Mouse (Mus musculus): Measurements from ENCODE around the gene Adprh. TPM values are rescaled to one million over a fixed set of nuclear protein-coding genes. Genes with fewer than 3 reads are reported as not detected.

Adprh gene
- polyA plus RNA-seq, 1 experiment from 2014 or later: 142 TPM

DNA sequence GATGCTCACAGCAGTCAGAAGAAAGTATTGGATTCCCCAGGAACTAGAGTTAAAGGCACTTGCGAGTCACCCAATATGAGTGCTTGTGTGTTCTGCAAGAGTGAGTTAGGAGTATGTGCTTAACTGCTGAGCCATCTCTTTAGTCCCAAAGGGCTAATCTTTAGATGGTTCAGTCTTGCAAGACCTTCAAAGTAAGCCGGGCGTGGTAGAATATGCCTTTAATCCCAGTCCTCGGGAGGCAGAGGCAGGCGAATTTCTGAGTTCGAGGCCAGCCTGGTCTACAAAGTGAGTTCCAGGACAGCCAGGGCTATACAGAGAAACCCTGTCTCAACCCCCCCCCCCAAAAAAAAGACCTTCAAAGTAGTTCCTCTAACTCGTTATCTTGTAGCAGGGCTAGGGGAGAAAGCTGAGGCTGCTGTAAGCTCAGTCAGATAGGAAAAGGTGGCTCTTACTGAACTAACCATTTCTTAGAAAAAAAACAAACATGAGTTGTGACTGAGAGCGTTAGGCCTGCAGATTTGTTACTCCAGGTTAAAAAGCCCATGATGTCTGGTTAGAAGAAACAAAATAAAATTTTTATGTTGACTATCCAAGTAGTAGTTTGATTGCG, 22.3 kb upstream of the Adprh start:
- H3K36me3 ChIP-seq (replicated peaks): no peaks in the 10 kb centered on the region
- H3K4me1 ChIP-seq: peaks cover 9% of the 10 kb centered on the region
- H3K27ac ChIP-seq: no peak overlapping the region
- no peaks in the 10 kb centered on the region for H3K9me3 ChIP-seq
- H3K4me3 ChIP-seq (replicated peaks): no peak overlapping the region
- ATAC-seq (ENCODE audit: low FRiP score): no peak
- no peak overlapping the region for H3K4me2 ChIP-seq
- H3K9ac ChIP-seq: no peak overlapping the region
- 92% methylated on average over 9 of the region's 9 CpGs for WGBS
- peaks cover 7% of the 10 kb centered on the region; the same call in 1 of the 2 replicates for H3K27me3 ChIP-seq

- no peak overlapping the region for H3K27ac ChIP-seq
- H3K4me3 ChIP-seq (replicated peaks): no peak overlapping the region
- no peaks in the 10 kb centered on the region for H3K36me3 ChIP-seq (replicated peaks)
- 90% methylated on average over 5 of the region's 5 CpGs for WGBS
- peaks cover 9% of the 10 kb centered on the region for H3K4me1 ChIP-seq
- H3K4me2 ChIP-seq: no peak overlapping the region
- no peak overlapping the region for H3K9ac ChIP-seq
- ATAC-seq (ENCODE audit: low FRiP score): no peak
- H3K27me3 ChIP-seq: peaks cover 7% of the 10 kb centered on the region; the same call in 1 of the 2 replicates
- no peaks in the 10 kb centered on the region for H3K9me3 ChIP-seq
Observed at GRCm38 (mm10) chr16:38473661-38474060, 21.2 kb upstream of the Adprh start.

GRCm38 (mm10) chr16:38472507-38472873, 20.0 kb upstream of the Adprh start:
- no peaks in the 10 kb centered on the region for H3K36me3 ChIP-seq (replicated peaks)
- WGBS: 86% methylated on average over 5 of the region's 5 CpGs
- H3K9me3 ChIP-seq: no peaks in the 10 kb centered on the region
- peaks cover 9% of the 10 kb centered on the region for H3K4me1 ChIP-seq
- peaks cover 4% of the 10 kb centered on the region; the same call in 1 of the 2 replicates for H3K27me3 ChIP-seq
- H3K27ac ChIP-seq: no peak overlapping the region
- no peak overlapping the region for H3K4me2 ChIP-seq
- ATAC-seq (ENCODE audit: low FRiP score): no peak
- H3K4me3 ChIP-seq (replicated peaks): no peak overlapping the region
- H3K9ac ChIP-seq: no peak overlapping the region

GRCm38 (mm10) chr16:38471697-38472506, 19.4 kb upstream of the Adprh start:
- Histone ChIP-seq H3K4me1 (peaks cover 6% of the 10 kb centered on the region), H3K4me3 (replicated peaks) (no peak overlapping the region), H3K36me3 (replicated peaks) (no peaks in the 10 kb centered on the region), H3K27ac (no peak overlapping the region), H3K9ac (no peak overlapping the region), H3K9me3 (no peaks in the 10 kb centered on the region), H3K27me3 (peaks cover 4% of the 10 kb centered on the region; the same call in 1 of the 2 replicates), H3K4me2 (no peak overlapping the region)
- WGBS: 82% methylated on average over 11 of the region's 11 CpGs
- no peak for ATAC-seq (ENCODE audit: low FRiP score)

DNA sequence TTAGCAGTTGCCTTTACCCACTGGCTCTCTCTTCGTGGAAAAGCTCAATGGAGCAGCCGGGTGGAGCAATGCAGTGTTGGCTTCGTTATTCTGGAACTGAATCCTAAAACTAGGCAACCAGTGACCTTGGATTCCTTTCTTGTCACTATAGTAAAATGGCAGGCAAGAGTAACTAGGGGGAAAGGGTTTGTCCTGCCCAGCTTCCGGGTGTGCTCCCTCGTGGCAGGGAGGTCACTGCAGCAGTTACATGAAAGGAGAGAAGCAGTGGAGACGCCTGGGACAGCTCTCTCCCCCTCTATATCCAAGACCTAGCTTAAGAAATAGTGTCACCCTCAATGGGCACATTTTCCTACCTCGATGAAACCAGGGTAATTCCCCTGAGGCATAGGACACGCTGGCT, 16.9 kb upstream of the Adprh start:
- no peaks in the 10 kb centered on the region for H3K36me3 ChIP-seq (replicated peaks)
- H3K4me3 ChIP-seq (replicated peaks): no peak overlapping the region
- H3K9ac ChIP-seq: no peak overlapping the region
- no peak overlapping the region for H3K4me2 ChIP-seq
- no peaks in the 10 kb centered on the region for H3K4me1 ChIP-seq
- H3K27me3 ChIP-seq: no peaks in the 10 kb centered on the region
- H3K9me3 ChIP-seq: no peaks in the 10 kb centered on the region
- no peak overlapping the region for H3K27ac ChIP-seq
- WGBS: 76% methylated on average over 8 of the region's 8 CpGs
- no peak for ATAC-seq (ENCODE audit: low FRiP score)

GRCm38 (mm10) chr16:38468706-38469018, 16.2 kb upstream of the Adprh start:
- Histone ChIP-seq H3K9me3 (no peaks in the 10 kb centered on the region), H3K36me3 (replicated peaks) (no peaks in the 10 kb centered on the region), H3K4me3 (replicated peaks) (no peak overlapping the region), H3K27ac (no peak overlapping the region), H3K27me3 (no peaks in the 10 kb centered on the region), H3K9ac (no peak overlapping the region), H3K4me1 (no peaks in the 10 kb centered on the region), H3K4me2 (no peak overlapping the region)
- 43% methylated on average over 3 of the region's 3 CpGs for WGBS
- ATAC-seq (ENCODE audit: low FRiP score): no peak

DNA sequence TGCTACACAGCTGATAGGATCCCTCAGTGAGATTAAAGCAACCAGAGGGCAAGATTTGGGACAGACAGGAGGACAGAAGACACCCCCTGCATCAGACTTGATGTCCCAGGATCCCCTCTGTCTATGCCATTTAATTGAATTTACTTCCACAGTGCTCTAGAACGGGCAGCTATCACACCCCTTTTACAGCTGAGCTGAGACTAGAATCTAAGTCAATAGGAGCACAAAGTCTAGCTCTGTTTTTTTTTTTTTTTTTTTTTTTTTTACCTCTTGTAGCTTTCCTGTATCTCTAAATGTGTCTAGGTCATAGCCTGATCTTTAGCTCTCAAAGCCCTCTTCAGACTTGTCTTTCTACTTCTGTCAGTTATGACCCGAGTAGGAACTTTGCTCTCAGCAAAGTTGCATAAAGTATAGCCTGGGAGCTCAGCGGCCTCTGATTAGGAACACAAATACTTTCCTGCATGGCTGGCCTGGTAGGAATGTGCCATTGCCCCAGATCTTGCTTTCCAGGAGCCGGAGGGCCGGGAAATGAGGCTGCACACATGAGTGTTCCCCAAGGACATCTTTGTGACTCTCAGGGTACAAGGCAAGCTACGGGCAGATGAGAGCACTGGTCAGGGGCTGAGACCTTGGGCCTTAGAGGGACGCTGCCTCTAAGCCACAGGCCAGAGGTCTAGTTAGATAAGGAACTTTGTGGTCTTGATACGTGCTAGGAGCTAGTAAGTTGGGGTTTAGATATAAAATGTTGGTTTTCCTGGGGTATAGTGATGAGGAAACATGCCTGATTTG, 15.6 kb upstream of the Adprh start:
- H3K27me3 ChIP-seq: no peaks in the 10 kb centered on the region
- H3K4me1 ChIP-seq: no peaks in the 10 kb centered on the region
- 87% methylated on average over 8 of the region's 8 CpGs for WGBS
- ATAC-seq (ENCODE audit: low FRiP score): no peak
- H3K4me2 ChIP-seq: no peak overlapping the region
- H3K27ac ChIP-seq: no peak overlapping the region
- no peak overlapping the region for H3K4me3 ChIP-seq (replicated peaks)
- no peaks in the 10 kb centered on the region for H3K36me3 ChIP-seq (replicated peaks)
- no peaks in the 10 kb centered on the region for H3K9me3 ChIP-seq
- no peak overlapping the region for H3K9ac ChIP-seq

- no peak for ATAC-seq (ENCODE audit: low FRiP score)
- WGBS: 91% methylated on average over 13 of the region's 13 CpGs
- Histone ChIP-seq H3K9me3 (no peaks in the 10 kb centered on the region), H3K4me2 (no peak overlapping the region), H3K27me3 (no peaks in the 10 kb centered on the region), H3K4me3 (replicated peaks) (no peak overlapping the region), H3K4me1 (no peaks in the 10 kb centered on the region), H3K9ac (no peak overlapping the region), H3K36me3 (replicated peaks) (no peaks in the 10 kb centered on the region), H3K27ac (no peak overlapping the region)
Observed at GRCm38 (mm10) chr16:38467091-38467916, 14.8 kb upstream of the Adprh start.

GRCm38 (mm10) chr16:38466089-38466488, 13.6 kb upstream of the Adprh start:
- H3K4me1 ChIP-seq: no peaks in the 10 kb centered on the region
- no peaks in the 10 kb centered on the region for H3K36me3 ChIP-seq (replicated peaks)
- no peak overlapping the region for H3K9ac ChIP-seq
- no peaks in the 10 kb centered on the region for H3K27me3 ChIP-seq
- no peak overlapping the region for H3K4me2 ChIP-seq
- H3K27ac ChIP-seq: no peak overlapping the region
- no peak for ATAC-seq (ENCODE audit: low FRiP score)
- no peaks in the 10 kb centered on the region for H3K9me3 ChIP-seq
- H3K4me3 ChIP-seq (replicated peaks): no peak overlapping the region
- WGBS: 81% methylated on average over 4 of the region's 4 CpGs

GRCm38 (mm10) chr16:38463305-38463704, 10.8 kb upstream of the Adprh start:
- H3K4me1 ChIP-seq: no peaks in the 10 kb centered on the region
- no peaks in the 10 kb centered on the region for H3K27me3 ChIP-seq
- no peak overlapping the region for H3K27ac ChIP-seq
- no peak for ATAC-seq (ENCODE audit: low FRiP score)
- no peak overlapping the region for H3K4me3 ChIP-seq (replicated peaks)
- no peak overlapping the region for H3K9ac ChIP-seq
- no peaks in the 10 kb centered on the region for H3K9me3 ChIP-seq
- H3K36me3 ChIP-seq (replicated peaks): no peaks in the 10 kb centered on the region
- no peak overlapping the region for H3K4me2 ChIP-seq
- WGBS: 96% methylated on average over 5 of the region's 5 CpGs

DNA sequence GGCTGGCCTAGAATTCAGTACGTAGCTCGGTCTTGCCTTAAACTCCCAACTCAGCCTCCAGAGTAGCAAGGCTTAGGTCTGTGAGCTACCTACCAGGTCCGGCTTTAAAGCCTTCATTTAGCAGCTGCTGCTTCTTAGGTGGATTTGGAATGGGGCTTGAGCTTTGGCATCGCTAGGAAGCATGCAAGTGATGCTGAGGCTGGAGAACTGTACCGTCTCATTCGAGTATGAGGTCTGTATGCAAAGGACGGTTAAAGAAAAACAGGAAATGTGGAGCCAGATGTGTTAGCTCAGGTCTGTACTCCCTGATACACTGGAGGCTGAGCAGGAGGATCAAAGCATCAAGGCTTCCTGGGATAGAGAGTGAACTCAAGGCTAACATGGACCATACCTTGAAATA, 9.7 kb upstream of the Adprh start:
- H3K27ac ChIP-seq: no peak overlapping the region
- ATAC-seq (ENCODE audit: low FRiP score): no peak
- WGBS: 89% methylated on average over 7 of the region's 7 CpGs
- H3K9me3 ChIP-seq: no peaks in the 10 kb centered on the region
- no peak overlapping the region for H3K4me2 ChIP-seq
- H3K36me3 ChIP-seq (replicated peaks): no peaks in the 10 kb centered on the region
- no peaks in the 10 kb centered on the region for H3K27me3 ChIP-seq
- no peak overlapping the region for H3K4me3 ChIP-seq (replicated peaks)
- no peaks in the 10 kb centered on the region for H3K4me1 ChIP-seq
- no peak overlapping the region for H3K9ac ChIP-seq

DNA sequence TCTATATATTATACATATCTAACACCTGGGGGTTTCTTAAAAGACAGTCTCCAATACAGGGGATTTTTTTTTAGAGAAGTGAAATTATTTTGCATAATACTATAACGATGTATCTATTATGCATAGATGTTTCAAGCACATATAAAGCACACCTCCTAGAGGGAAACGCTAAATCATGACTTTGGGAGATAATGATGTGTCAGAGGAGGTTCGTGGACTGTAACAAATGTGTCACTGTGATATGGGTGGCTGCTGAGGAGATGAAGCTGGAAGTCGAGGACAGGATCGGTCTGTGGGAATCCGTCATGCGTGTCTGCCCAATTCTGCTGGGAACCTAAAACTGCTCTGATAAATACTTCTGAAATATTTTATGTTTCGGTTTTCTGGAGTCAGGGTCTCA, 9.2 kb upstream of the Adprh start:
- no peaks in the 10 kb centered on the region for H3K27me3 ChIP-seq
- H3K4me1 ChIP-seq: no peaks in the 10 kb centered on the region
- H3K9ac ChIP-seq: no peak overlapping the region
- H3K27ac ChIP-seq: no peak overlapping the region
- H3K9me3 ChIP-seq: no peaks in the 10 kb centered on the region
- H3K36me3 ChIP-seq (replicated peaks): no peaks in the 10 kb centered on the region
- H3K4me2 ChIP-seq: no peak overlapping the region
- no peak overlapping the region for H3K4me3 ChIP-seq (replicated peaks)
- 80% methylated on average over 8 of the region's 8 CpGs for WGBS
- ATAC-seq (ENCODE audit: low FRiP score): no peak

All from forebrain, embryonic 12.5 days (tissue).